Mouse (Mus musculus) heart, postnatal 25 days (tissue): ENCODE data around the gene Cldn10. TPM values are rescaled to one million over a fixed set of nuclear protein-coding genes. Genes with fewer than 3 reads are reported as not detected.
"Not testable (repeated sequence)": the region's sequence is repeated elsewhere in the genome, so short reads cannot be mapped to it uniquely, and the experiment has no call there.

Experiments used
- DNase-seq: peaks from one replicate; pipeline ENCODE4 v3.0.0; 2022; ENCODE audit warnings: low spot score
- intact Hi-C: fragments of 180-260 bp; cut with DNase I; formaldehyde crosslinking; loops from one replicate; pipeline ENCODE4 v1.15.1; 2025
- total RNA-seq, 2 experiments: library from RNA; stranded (reverse); gene quantifications; 2 replicates each; pipeline ENCODE4 v1.2.3; 2021

The Cldn10 gene
- total RNA-seq, 2 experiments from 2014 or later, result 0.22 TPM; not detected in 1

- intact Hi-C loops, result no loop called here
- DNase-seq, result no peak
Observed at GRCm38 (mm10) chr14:118777478-118777877, 10.2 kb upstream of the Cldn10 start.

DNA sequence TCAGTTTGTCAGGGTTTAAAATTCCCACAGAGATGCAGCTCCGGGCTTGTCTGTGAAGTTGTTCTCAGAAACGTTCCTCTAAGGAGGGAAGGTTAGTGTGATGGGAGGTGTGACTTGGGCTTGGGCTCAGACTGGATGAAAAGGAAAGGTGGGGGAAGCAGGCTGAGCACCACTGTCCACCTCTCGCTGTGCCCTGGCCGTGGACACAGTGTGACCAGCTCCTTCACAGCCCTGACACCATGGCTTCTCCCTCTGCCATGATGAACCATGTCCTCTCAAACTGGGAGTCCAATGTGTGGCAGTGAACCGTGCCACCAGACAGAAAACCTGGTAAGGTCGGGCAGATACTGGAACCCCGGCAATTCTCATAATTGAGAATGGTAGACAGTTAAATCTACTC is 6.1 kb upstream of the Cldn10 start:
- no peak for DNase-seq
- intact Hi-C loops, result no loop called here

GRCm38 (mm10) chr14:118782241-118782640 is 5.5 kb upstream of the Cldn10 start:
- intact Hi-C loops, result no loop called here
- no peak for DNase-seq

- no peak for DNase-seq
- intact Hi-C loops, result no loop called here
Observed at GRCm38 (mm10) chr14:118783326-118783935, 4.3 kb upstream of the Cldn10 start.

DNA sequence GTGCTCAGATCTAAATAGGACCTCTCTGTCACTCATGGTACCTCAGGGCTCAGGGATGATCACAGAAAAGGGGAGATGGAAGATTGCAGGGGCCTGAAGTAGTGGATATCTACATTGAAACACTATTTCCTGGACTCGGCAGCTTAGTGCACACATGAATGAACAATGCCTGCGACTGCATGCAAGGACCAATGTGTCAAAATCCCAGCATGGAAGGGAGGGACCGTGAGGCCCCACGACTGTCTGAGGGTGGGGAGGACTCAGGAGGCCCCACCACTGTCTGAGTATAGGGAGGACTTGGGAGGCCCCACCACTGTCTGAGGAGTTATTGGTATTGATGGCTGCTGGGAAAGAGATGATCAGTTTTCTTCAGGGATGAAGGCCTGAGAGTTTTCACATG is 2.5 kb downstream of the Cldn10 start:
- no peak for DNase-seq
- intact Hi-C loops, result no loop called here

- DNase-seq, result no peak
- intact Hi-C loops, result no loop called here
Observed at GRCm38 (mm10) chr14:118792957-118793356, 5.2 kb downstream of the Cldn10 start.

DNA sequence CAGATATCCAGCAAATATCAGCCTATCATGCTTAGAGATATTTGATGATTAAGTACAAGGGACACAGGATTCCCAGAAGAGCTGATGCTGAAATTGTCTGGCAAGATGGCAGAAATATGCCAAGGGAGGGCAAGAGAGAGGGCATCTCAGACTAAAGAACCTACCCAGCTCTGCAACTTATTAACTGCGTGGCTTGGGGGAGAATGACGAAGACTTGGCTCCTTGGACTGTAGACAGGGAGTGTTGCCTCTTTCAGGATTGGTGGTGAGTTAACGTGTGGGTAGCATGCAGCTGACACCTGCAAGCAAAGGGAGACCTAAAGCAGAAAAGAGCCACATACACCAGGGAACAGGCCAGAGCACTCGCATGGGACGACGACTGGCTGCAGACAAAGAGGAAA is 5.7 kb downstream of the Cldn10 start:
- intact Hi-C loops, result no loop called here
- no peak for DNase-seq

GRCm38 (mm10) chr14:118794196-118794595 is 6.5 kb downstream of the Cldn10 start:
- no peak for DNase-seq
- intact Hi-C loops, result no loop called here

GRCm38 (mm10) chr14:118794893-118795292 is 7.2 kb downstream of the Cldn10 start:
- DNase-seq, result no peak
- intact Hi-C loops, result no loop called here

DNA sequence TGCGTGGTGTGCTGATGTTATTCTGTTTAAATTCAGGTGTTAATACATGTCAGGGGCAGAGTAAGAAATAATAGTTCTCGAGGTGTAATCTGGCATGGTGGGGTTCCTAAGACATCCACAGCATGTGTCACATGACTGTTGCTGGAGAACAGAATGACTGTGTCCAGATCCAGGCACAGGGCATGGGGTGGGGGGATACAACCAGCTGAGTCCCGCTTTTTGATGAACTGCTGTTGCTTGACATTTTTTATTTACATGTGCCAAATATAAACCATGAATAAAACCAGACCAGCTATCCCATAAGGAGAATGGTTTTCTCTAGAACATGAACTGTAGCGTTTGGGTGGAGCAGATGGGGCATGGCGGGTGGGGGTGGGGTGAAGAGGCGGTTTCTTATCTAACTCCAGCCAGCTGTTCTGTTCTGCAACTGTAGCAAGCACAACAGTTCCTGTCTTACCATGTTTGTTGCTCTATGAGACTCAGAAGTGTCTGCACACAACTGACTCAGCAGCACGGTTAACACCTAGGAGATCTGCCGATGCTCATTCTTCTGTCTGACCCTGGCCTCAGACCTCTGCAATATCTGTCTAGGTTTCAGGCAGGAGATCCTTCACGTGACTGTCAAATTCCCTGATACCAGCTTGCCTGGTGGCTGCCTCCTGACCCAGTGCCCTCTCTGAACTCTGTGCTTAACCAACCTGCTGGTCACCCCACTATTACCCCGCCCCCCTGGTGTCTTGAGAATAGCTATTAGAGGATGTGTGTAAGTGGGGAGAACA is 8.4 kb downstream of the Cldn10 start:
- intact Hi-C loops, result no loop called here
- DNase-seq, result no peak

DNA sequence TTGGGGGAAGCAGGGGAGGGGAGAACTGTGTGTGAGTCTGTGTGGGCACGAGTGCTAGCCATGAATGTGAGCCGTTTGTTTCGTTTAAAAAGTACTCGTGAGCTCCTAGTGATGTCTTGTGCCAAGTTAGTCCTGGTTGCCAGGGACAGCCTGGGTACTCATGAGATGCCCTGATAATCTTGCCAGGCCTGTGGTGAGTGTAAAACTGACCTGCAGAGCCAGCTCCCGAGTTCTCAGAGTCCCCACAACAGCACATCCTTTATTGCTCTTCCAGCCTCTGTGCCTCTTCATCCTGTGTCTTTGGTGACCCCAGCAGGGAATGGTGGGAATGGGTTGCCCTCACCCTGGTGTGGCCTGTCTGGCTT is 9.0 kb downstream of the Cldn10 start:
- intact Hi-C loops, result no loop called here
- DNase-seq, result no peak

- DNase-seq, result no peak
- intact Hi-C loops, result no loop called here
Observed at GRCm38 (mm10) chr14:118797270-118797669, 9.6 kb downstream of the Cldn10 start.

DNA sequence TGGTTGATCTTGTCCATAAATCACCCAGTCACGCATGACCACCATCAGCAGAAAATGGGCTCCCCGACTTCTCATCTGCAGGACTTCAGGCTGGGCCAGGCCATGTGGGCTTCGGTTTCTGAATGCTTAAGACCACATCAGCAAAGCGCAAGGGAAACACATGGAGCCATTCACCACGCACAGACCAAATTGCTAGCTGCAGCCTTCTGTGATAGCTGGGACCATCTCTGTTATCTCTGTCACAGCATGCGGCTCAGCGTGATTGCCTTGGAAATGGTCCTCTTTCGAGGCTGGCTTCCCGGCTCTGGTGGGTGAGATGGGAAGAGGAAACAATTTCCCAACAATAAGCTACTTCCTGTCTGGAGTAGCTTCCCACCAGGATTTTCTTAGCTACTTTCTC is 12.2 kb downstream of the Cldn10 start:
- no peak for DNase-seq
- intact Hi-C loops, result no loop called here

GRCm38 (mm10) chr14:118803936-118804335 is 16.2 kb downstream of the Cldn10 start:
- DNase-seq, result no peak
- intact Hi-C loops, result no loop called here

- no peak for DNase-seq
- intact Hi-C loops, result no loop called here
Observed at GRCm38 (mm10) chr14:118804351-118804750, 16.6 kb downstream of the Cldn10 start.

DNA sequence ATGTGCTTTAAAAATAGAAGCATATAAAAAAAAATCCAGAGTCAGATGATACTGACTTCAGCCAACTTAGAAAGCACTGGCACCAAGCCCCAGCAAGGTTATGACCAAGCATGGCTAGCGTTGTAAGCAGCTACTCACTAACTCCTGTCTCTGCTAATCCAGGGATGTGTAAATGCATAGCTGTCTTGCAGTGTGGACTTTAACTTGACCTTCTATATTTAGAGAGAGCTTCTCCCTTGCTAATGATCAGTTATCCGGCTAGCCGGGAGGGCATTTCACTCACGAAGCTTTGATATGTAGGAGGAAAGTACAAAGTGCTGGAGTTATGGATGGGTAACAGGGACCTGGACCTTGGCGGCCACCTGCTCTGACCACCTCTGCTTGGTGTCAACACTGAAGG is 19.9 kb downstream of the Cldn10 start:
- intact Hi-C loops, result loop anchor here (5.0 kb wide), 1 partner anchor 100 kb away; the partner anchor contains the start of gene Abcc4
- DNase-seq, result no peak

GRCm38 (mm10) chr14:118808183-118808582 is 20.5 kb downstream of the Cldn10 start:
- DNase-seq, result not testable (repeated sequence)
- intact Hi-C loops, result loop anchor here (5.0 kb wide), 1 partner anchor 101 kb away; the partner anchor contains the start of gene Abcc4

- DNase-seq, result no peak
- intact Hi-C loops, result loop anchor here (5.0 kb wide), 1 partner anchor 102 kb away; the partner anchor contains the start of gene Abcc4
Observed at GRCm38 (mm10) chr14:118809686-118810085, 22.0 kb downstream of the Cldn10 start.

- intact Hi-C loops, DNase-seq: not testable (repeated sequence)
Observed at GRCm38 (mm10) chr14:118811256-118811655, 23.5 kb downstream of the Cldn10 start.

DNA sequence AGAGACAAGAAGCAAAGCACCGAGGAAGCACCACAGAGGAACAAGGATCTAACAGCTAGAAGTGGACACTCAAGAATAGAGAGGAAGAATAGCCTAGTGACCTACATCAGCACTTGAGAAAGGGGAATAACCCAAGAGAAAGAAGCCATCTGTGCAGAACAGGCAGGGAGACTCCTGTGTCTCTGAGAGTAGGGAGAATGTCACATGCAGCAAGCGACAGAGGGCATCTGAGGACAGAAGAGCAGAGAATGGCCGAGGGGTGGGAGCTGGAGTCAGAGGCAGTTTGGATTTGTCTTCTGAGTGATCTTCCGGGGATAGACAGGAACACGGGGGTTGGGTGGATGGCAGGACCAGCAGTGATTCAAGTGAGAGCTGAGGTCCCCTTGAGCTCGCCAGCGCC is 25.4 kb downstream of the Cldn10 start:
- DNase-seq, result no peak
- intact Hi-C loops, result no loop called here

DNA sequence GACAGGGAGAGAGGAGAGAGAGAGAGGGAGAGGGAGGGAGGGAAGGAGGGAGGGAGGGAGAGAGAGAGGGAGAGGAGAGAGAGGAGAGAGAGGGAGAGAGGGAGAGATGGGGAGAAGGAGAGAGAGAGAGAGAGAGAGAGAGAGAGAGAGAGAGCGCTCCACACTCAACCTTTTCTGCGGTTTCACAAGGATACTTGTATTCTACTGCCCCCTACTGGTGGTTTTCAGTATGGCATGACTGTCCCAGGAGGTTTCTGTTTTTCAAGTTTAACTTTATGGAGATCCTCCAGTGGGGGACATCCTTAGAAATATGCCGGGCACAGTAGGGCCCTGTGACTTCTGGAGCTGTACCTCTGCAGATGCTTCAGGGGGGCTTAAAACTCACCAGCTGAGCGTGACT is 28.8 kb downstream of the Cldn10 start:
- intact Hi-C loops, result loop anchor here (1.0 to 2.0 kb wide), 3 partner anchors 41 to 208 kb away; no protein-coding TSS in a partner anchor
- no peak for DNase-seq
